Mouse (Mus musculus): ENCODE measurements at regions not wholly inside any gene's neighbourhood (a gene's known extent, or its start where the extent isn't known, plus 50 kb on each side); places are given as distances from the start of the nearest gene placed in this dataset.

GRCm38 (mm10) chr13:52709580-52709979, 126.6 kb downstream of the Syk start:
- TF ChIP-seq CTCF (IDR thresholded peaks at IDR 0.05; ENCODE audit: low read depth), result no peak
- no peak for TF ChIP-seq EP300 (IDR thresholded peaks at IDR 0.05; ENCODE audit: low read depth)
